Mouse (Mus musculus) C3H10T1/2 (cell line): ENCODE data around the gene Trank1. TPM values are rescaled to one million over a fixed set of nuclear protein-coding genes. Genes with fewer than 3 reads are reported as not detected.

Experiments
- polyA plus RNA-seq, 2 experiments: library from polyadenylated mRNA; unstranded; fragments of >200 nt; fragmentation: generic; extraction: Trizol; gene quantifications; one replicate each; pipeline ENCODE4 v1.2.1; 2012; ENCODE audit warnings: missing spikeins in 2 of 2

Gene Trank1
- not detected for polyA plus RNA-seq

DNA sequence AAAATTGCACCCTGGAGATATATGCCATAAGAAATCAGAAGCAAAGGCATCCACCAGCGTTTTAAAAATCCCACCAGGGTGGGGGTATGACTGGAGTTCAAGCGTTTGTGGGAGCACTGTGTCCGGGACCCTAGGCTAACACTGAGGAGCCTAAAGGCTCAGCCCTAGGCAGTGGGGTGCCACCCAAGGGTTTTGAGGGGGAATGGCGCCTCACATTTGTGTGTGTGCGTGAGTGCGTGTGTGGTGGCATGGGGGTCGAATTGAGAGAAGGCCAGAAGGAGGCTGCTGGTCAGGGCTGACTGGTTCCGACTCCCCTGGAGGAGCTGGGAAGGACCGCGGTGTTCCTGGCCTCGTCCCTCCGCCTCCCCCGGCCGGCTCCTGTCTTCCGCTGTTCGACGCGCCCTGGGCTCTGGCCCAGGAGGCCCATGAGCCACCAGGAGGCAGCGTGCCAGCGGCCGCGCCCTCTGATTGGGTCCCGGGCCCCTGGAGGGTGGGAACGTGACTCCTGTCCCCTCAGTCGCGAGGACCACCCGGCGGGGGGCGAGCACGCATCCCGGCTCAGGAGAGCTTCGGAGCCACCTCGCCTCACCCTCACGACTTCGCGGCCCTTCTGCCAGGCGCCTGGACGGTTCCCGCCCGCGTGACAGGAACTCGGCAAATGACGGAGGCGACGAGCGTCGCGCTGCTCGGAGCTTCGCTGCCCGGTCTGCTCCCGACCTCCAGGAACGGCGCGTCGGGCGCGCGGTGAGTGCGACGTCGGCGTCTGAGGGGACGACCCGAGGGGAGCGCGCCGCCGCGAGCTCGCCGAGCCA is at the start of gene Trank1:
Gene Trank1 (plus strand): TSS at position 709 of the 812 bp plus-strand sequence.

DNA sequence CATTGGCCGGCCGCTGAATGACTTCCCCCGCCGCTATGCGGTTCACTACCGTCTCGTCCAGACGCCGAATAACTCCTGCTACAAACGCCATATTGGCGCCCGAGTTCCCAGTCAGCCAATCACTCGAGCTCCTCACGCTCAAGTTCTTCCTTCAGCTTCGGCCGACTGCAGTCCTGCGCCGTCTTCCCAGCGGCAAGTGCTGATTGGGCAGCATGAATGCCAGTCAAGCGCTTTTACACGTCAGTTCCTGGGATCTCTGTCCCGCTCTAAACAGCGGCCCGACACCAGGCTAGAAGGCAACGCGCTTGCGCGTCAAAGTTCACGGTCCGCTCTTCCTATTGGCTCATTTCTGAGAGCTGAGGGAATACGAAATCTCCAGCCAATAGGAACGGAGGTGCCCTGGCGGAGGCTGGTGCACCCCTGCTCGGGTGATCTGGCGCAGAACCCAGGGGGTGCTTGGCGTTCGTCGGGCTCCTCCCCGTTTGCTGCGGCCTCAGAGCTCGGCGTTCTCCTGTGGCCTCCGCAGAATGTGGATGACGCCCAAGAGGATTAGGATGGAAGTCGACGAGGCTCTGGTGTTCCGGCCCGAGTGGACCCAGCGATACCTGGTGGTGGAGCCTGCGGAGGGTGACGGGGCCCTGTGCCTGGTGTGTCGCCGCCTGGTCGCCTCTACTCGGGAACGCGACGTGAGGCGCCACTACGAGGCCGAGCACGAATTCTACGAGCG is 39.9 kb upstream of the Trank1 start, which contains the start of the genes Mlh1 and Epm2aip1:
Gene Mlh1 (minus strand): TSS at position 358 of the 727 bp plus-strand sequence.
Gene Epm2aip1 (plus strand): TSS at position 496 of the 727 bp plus-strand sequence.

DNA sequence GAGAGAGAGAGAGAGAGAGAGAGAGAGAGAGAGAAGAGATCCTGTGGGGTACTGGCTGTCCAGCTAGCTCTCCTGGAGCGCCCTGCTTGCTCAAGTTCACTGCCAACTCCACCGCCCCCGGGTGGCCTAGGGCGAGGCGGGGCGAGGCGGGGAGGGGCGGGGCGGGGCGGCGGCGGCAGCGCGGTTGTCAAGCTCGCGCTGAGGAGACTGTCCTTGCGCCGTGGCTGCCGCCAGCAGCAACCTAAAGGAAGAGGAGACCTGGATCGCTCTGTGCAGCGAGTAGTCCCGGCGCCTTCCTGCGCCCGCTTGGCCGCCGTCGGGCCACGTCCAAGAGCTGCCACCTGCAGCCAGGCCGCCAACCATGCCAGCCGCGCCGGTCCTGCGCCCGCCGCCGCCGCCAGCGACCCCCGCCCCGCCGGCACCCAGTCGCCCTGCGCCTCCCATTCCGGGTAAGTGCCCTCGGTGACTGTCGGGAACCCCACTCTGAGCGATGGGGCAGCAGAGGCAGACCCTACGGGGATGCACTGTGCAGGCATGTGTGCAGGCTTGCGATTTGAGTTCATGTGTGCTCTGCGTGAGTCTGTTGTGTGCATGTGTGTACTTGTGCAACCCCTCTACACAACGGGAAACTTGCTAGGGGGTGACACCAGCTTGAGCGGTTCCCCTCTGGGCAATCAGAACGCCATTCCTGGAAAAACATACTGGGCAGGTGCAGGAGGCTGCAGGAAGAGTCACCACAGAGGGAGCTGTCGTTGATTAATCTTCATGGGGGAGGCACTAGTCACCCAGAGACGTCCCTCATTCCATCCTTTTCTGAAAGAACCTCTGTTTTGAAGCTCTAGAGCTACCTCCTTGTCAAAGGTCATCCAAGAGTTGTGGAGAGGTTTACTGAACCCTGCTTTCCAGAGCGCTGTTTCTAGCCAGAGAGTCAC is 127.6 kb downstream of the Trank1 start, which contains the start of gene Dclk3:
Gene Dclk3 (plus strand): TSS at position 178 of the 932 bp plus-strand sequence.

Other genes with a start within 250 kb of the Trank1 start
- 10 to 100 TPM in 1 of 2 experiments, 1 to 10 TPM in 1; 4.8 to 14.5 TPM for gene Lrrfip2, start 194.1 kb upstream of the Trank1 start, polyA plus RNA-seq
- 10 to 100 TPM in 1 of 2 experiments, 1 to 10 TPM in 1; 3.0 to 10.9 TPM for gene Mlh1, start 39.9 kb upstream of the Trank1 start, polyA plus RNA-seq
- gene Epm2aip1, start 39.8 kb upstream of the Trank1 start, polyA plus RNA-seq: 1 to 10 TPM in 1 of 2 experiments, under 1 TPM in 1; 0.44 to 4.3 TPM
- gene Dclk3, start 127.3 kb downstream of the Trank1 start, polyA plus RNA-seq: not detected